Mouse (Mus musculus): Measurements from ENCODE around the gene Cyp4f15.
"Not testable (repeated sequence)": the region's sequence is repeated elsewhere in the genome, so short reads cannot be mapped to it uniquely, and the experiment has no call there.

Cyp4f15 gene

DNA sequence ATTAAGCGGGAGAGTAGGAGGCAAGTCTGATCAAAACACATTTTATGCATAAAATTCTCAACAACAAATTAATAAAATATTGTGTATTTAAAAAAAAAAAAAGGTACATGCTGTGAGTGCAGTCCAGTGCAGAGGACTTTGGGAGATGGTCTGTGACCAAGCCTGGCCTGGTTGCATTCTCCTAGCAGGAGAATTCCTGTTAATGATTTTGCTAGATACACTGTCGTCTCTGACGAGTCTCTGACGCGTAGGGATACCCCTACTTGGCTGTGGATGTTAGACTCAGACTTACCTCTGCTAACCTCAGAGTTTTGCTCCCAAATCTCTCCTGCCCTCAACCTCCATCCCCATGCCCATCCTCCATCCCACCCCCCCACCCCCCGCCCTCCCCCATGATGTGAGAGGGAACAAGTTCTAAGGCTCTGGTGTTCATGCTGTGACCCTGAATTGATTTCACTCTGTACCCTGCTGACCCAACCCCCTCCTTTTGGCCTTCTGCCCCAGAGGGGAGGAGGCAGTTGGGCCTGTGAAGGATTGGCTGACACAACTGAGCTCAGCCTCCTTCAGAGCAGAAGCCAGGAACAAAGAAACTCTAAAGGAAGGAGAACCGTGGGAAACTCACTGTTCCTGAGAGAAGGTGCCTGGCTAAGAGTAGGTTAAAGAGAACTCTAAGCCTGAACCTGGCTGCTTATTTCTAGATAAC, at the start of gene Cyp4f15:
TSS of gene Cyp4f15 (plus strand) at position 580 of the 703 bp plus-strand sequence.
- in situ Hi-C loops (cut with MboI), result no loop called here

DNA sequence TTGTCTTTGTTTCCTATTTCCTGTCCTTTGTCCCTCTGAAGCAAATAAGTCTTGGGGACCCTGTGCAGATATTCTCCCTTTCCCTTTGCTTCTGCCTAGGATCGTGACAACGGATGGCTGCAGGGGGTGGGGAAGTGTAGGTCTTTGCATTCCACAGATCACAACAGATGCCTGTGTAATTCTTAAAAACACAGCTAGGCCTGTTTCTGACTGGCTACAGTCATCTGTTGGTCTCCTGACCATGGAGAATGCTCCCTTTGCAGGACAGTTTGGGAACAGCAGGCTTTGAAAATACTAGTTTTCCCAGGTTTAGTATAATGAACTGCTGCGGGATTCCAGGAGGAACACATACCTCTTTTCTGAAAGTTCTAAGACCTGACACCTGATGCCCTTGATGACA, 49.1 kb upstream of the Cyp4f15 start:
- in situ Hi-C loops (cut with MboI), result no loop called here

DNA sequence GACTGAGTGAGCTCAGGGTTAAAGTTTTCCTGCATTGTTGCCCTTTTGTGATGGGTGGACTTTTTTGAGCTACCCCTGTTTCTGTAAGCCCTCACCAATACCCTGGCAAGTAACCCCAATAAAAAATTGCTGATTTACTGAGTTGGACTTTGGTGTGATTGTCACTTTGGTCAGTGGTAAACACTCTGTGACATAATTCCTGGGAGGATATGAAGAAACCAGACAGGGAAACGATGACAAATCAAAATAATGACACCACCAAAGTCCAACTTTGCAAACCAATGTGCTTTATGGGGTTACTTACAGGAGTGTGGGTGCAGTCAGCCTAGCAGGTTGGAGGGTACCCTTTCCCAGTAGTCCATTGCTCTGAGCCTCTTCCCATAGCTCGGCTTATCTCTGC, 48.3 kb upstream of the Cyp4f15 start:
- in situ Hi-C loops (cut with MboI), result no loop called here

DNA sequence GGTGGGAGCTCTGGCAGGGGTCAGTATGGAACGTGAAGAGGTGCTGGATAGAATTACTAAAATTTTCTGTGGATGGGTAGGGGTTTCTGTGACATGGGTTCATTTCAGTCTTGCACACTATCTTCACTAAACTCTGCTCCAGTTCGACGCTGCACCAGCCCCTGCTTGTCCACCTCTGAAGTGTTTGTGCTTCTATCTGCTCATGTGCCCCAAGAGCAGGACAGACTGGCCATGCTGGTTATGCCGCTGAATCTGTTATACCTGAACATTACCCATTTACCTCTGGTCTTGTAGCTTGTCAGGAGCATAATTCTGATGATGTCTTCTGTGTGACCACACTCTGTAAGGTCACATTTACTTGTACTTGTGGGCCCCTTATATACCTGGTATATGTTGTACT, 38.8 kb upstream of the Cyp4f15 start:
- in situ Hi-C loops (cut with MboI), result no loop called here

DNA sequence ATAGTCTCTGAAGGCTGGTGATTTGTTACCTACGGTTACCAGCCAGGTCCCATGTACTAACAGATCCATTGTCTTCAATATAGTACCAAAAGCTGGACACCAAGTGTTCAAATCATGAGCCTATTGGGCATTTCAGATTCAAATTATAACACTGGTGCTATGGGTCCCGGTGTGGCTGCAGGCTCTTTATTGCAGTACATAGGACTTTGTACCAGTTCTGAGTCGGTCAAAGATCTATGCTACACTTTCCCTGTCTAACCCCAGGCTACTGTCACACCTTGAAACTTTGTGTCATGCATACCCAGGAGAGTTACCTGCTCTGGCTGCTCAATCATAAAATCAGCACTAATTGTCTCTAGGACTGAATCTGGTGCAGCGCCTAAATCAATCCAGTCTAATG, 31.6 kb upstream of the Cyp4f15 start:
- in situ Hi-C loops (cut with MboI), result no loop called here

DNA sequence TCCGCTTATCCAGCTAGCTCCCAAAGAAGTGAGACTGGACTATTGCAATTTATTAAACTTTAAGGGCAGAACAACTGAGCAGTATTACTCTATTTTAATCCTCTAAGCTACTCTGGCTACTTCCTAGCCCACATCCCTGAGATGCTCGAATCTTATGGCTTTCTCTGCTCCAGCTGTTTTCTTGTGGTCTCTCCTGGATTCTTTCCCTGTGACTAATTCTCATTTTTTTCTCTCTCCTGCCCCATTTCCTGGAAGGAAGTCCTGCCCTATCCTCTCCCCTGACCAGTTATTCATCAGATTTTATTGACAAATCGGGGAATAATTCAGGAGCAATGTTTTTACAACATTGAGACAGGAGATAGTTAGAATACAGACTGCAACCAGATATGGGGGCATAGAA, 28.4 kb upstream of the Cyp4f15 start:
- in situ Hi-C loops (cut with MboI), result no loop called here

DNA sequence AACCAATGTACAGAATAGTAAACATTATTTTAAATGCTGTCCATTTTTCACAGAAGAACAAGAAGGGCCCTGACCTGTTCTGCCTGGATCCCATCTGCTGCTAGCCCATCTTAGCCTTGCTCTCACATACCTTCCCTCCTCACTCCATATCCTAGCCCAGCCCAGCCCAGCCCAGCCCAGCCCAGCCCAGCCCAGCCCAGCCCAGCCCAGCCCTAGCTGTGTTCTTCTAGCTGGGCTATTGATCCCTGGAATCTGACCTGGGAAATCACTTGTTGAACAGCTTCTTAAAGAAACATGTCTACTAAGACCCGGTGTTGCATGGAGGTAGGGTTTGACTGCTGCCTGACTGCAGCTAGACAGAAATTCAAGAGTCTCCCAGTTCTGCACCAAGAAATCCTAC, 27.2 kb upstream of the Cyp4f15 start:
- in situ Hi-C loops (cut with MboI), result no loop called here

DNA sequence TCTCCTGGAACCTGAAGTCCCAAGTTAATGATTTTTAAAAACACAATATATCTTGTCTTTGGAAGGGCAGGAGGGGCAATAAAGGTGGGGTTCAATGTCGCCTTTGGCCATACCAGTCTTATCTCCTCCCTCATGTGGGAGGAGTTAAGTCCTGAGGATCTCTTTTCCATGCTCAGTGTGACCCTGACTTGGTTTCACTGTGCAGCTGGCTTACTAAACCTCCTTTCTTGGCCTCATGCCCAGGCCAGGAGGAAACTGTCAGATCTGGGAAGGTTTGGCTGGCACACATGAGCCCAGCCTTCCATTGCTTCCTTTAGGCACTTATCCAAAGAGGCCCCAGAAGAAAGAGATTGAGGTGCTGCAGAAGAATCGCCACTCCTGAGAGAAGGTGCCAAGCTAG, 26.7 kb upstream of the Cyp4f15 start, which contains the start of gene Cyp4f40:
TSS of gene Cyp4f40 (plus strand) at position 189 of the 400 bp plus-strand sequence.
- in situ Hi-C loops (cut with MboI), result no loop called here

DNA sequence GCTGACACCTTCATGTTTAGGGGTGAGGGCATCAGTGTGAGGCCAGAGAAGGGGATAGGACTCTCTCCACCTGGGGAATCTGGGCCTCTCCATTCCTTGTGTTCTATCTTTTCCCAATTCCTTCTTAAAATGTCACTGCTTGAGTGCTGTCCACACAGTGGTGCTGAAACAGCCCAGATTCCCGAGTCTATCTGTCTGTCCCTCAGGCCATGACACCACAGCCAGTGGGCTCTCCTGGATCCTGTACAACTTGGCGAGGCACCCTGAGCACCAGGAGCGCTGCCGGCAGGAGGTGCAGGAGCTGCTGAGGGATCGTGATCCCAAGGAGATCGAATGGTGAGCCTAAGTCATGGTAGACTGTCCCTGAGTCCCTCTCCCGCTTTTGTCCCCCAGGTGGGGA, 11.5 kb upstream of the Cyp4f15 start:
- in situ Hi-C loops (cut with MboI), result no loop called here

DNA sequence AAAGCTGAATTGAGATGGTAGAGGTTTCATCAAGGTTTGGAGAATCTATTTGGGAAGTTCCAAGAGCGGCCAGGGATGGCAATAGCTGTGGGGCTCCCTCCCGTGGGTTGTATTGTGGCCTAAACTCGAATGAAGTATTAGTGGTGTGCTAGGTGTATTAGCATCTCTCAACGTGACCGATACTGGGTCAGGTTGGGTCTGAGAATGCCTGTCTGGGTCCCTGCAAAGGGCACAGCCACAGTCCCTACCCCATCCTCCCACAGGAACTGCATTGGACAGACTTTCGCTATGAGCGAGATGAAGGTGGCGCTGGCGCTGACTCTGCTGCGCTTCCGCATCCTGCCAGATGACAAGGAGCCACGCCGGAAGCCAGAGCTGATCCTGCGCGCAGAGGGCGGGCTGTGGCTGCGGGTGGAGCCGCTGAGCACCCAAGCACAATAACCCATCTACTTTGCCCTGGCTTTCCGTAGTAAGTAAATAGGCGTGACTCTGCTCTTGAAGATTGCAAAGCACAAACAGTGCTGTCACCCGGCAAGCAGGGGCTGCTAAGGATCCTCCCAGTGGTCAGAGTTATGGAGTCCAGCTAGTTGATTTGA, 9.3 kb upstream of the Cyp4f15 start:
- in situ Hi-C loops (cut with MboI), result no loop called here

DNA sequence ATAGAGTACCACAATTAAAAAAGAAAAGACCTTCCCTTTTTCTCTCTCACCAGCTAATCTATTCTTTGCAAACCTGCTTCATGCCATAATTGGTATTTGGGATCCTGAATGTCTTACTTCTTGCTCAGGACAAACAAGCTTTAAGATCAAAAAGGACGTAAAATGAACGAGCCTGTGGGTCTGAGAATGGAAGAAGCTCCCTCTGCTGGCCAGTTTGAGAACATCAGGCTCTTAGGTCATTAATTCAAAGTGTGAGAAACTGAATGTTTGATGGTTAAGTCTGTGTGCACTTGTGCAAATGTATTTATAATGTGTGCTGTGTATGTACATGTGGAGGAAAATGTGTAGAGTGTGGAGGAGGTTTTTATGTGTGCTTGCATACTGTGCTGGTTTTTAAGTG, 5.0 kb upstream of the Cyp4f15 start:
- in situ Hi-C loops (cut with MboI), result loop anchor here (5.0 kb wide), 1 partner anchor 153 kb away; no protein-coding TSS in a partner anchor

DNA sequence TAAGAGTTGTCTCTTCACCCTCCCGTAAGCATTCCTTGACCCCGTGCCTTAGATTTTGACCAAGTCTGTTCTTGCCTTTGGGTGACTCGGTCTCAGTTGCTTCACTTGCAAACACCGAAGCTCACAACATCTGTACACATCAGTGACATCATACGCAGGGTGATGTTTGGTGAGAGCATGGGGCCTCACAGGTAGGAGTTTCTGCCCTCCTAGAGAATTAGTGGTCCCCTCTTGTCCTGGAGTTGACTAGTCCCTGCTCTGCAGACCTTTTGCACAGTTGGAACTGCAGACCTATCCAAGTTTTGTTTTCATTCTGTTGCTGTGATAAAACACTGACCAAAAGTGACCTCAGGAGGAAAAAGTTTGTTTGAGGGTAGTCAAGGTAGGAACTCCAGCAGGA, 1.3 kb downstream of the Cyp4f15 start:
- in situ Hi-C loops (cut with MboI), result no loop called here

DNA sequence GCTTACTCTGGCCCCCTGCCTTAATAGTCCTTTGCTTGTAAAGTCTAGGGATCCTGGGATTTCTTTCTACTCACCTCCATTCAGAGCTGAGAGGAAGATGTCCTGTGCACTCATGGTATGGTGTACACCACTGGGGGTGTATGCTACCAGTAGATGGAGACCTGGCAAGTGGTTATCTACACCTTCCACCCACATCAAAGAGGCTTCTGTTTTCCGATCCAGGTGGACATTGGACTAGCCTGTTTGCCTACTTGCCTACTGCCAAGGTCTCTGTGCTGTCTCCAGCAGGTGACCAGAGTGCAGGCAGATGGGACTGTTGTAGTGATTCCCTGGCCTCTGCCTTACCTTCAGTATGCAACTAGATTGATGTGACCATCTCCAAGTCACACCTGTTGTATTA, 5.5 kb downstream of the Cyp4f15 start:
- in situ Hi-C loops (cut with MboI), result no loop called here

DNA sequence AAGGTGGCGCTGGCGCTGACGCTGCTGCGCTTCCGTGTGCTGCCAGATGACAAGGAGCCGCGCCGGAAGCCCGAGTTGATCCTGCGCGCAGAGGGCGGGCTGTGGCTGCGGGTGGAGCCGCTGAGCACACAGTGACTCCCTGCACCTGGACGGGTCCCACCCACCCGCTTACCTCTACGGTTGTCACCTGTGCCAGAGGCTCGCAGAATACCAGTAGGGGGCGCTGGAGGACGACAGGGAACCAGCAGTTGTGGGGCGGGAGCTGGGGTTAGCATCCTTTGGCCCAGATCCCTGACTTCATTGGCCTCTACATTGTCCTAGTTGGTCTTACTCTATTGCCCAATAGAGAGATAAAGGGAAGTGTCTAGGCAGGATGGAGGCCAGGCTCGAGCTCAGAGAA, 17.4 kb downstream of the Cyp4f15 start:
- in situ Hi-C loops (cut with MboI), result no loop called here

DNA sequence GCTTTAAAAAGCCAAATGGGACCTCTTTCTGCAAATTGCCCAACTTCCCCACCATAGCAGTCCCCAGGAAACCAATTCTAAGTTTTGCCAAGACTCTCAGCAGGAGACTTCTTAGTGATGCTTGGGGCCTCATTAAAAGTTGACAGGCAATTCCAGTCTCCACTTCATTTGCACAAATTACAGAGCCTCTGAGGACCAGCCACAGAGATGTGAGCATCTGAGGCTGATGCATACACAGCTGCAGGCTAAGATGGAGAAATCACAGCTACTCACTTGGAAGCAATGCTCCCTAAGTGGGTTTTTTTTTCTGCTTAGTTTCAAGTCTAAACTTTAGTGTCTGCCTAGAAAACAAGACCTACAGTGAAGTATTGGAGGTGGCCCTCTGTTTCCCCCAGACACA, 25.1 kb downstream of the Cyp4f15 start:
- in situ Hi-C loops (cut with MboI), result not testable (repeated sequence)

DNA sequence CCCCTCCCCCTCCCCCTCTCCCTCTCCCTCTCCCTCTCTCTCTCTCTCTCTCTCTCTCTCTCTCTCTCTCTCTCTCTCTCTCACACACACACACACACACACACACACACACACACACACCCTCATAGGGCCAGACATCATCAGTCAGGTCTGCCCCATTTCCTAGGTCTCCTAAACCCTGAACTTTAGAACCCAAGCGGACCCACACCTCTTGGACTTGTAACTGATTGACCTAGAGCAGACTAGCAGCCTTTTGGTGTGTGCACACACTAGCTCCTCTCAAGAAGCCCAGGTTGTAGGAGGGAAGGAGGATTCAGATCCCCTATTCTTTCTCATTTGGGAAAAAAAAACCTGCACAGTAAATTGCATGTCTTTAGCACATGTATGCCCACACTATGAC, 36.7 kb downstream of the Cyp4f15 start:
- in situ Hi-C loops (cut with MboI), result not testable (repeated sequence)

DNA sequence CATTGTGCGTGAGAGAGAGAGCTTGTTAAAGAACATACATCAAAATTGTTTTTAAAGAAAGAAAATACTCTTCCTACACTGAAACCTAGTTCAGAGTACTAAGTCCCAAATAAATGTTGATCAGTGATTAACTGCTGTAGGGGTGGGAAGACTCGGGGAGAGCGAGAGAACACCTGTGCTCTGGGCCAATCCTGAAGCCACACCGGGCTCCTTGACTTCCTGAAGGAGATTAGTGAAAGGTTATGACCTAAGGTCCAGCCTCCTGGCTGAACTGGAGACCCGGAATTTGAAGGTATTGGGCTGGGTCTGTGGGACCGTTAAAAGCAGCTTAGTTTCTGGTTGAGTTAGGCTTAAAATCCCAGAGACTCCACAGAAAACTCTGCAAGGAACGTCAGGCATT, 37.3 kb downstream of the Cyp4f15 start:
- in situ Hi-C loops (cut with MboI), result no loop called here

DNA sequence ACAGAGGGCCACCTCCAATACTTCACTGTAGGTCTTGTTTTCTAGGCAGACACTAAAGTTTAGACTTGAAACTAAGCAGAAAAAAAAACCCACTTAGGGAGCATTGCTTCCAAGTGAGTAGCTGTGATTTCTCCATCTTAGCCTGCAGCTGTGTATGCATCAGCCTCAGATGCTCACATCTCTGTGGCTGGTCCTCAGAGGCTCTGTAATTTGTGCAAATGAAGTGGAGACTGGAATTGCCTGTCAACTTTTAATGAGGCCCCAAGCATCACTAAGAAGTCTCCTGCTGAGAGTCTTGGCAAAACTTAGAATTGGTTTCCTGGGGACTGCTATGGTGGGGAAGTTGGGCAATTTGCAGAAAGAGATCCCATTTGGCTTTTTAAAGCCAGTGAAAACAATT, 40.9 kb downstream of the Cyp4f15 start:
- in situ Hi-C loops (cut with MboI), result not testable (repeated sequence)

DNA sequence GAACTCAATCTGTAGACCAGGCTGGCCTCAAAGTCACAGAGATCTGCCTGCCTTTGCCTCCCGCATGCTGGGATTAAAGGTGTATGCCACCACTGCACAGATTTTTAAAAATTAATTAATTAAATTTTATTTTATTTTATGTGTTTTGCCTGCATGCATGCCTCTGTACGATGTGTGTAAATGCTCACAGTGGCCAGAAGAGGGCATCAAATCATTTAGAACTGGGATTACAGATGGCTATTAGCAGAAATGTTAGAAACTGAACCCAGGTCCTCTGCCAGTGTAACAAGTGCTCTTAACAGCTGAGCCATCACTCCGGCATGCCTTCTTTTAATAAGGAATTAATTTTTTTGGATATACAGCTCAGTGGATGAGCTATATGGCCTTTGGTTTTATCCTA, 43.6 kb downstream of the Cyp4f15 start:
- in situ Hi-C loops (cut with MboI), result no loop called here

DNA sequence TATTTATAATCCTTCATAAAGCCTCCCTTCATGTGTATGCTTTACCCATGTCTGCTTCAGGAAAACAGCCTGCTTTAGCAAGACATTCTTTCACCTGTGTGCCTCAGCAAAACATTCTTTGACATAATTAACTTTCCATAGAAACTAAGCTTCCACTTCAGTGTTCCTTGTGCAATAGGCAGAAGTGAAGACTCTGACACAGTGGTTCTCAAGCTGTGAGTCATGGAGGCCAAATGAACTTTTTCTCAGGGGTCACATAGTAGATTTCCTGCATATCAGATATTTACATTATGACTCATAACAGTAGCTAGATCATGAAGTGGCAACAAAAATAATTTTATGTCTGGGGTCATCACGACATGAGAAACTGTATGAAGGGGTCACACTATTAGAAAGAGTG, 53.0 kb downstream of the Cyp4f15 start:
- in situ Hi-C loops (cut with MboI), result no loop called here

DNA sequence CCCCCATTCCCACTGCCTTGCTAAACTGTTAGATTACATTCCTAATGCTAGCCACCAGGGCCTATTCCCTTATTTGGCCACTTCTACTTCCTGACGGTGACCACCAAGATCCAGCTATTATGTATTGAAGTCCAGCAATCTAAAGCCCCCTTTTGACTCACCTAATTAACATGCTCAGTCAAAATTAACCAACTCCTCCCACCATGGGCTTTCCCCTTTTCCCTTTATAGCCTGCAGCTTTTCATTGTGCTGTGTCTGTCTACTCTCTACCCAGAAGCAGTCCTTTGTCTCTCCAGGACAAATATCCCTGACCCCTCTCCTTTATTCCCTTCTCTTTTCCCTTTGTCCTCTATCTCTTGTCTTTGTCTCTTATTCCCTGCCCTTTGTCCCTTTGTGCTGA, 55.6 kb downstream of the Cyp4f15 start:
- in situ Hi-C loops (cut with MboI), result no loop called here

DNA sequence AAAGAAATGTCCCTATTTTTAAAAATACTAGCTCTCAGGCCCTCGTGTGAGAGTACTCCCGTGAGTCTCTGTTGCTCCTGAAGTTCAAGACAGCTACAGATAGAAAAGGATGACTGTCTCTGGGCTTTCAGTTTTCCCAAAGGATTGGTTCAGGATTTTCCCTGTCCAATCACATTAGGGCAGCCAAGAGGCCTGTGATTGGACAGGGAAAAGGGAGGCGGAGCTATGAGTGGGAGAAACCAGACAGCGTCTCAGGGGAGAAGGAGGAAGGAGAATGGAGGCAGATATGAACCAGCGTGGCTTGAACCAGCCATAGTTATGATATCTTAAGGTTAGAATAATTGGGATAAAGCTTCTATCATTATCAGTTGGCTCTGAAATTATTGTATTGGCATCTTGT, 65.2 kb downstream of the Cyp4f15 start:
- in situ Hi-C loops (cut with MboI), result no loop called here
